Mouse (Mus musculus): ENCODE measurements around the gene Gm11032. TPM values are rescaled to one million over a fixed set of nuclear protein-coding genes. Genes with fewer than 3 reads are reported as not detected.

Gene Gm11032
- polyA plus RNA-seq, 1 experiment from 2014 or later: not detected

GRCm38 (mm10) chr11:4611904-4612303, 8.0 kb upstream of the Gm11032 start:
- 67% methylated on average over 2 of the region's 2 CpGs for WGBS
- ATAC-seq (ENCODE audit: insufficient number of reproducible peaks, insufficient read depth, low FRiP score, low read depth): no peak

GRCm38 (mm10) chr11:4620501-4621108, 738 bp downstream of the Gm11032 start:
- Histone ChIP-seq H3K4me3 (ENCODE audit: low read depth, low read length) (no peak overlapping the region), H3K9ac (replicated peaks; ENCODE audit: low read depth, low read length) (no peak overlapping the region), H3K9me3 (ENCODE audit: control insufficient read depth, low read depth, low read length) (no peaks in the 10 kb centered on the region), H3K36me3 (ENCODE audit: control insufficient read depth, insufficient read depth, low read length) (no peaks in the 10 kb centered on the region), H3K4me1 (ENCODE audit: control insufficient read depth, insufficient read depth, low read length) (no peaks in the 10 kb centered on the region), H3K4me2 (replicated peaks; ENCODE audit: low read depth, low read length) (no peak overlapping the region), H3K27me3 (ENCODE audit: control insufficient read depth, insufficient read depth, low read length) (no peaks in the 10 kb centered on the region), H3K27ac (ENCODE audit: low read length) (no peak overlapping the region)
- ATAC-seq (ENCODE audit: insufficient number of reproducible peaks, insufficient read depth, low FRiP score, low read depth): no peak
- WGBS: 51% methylated on average over 13 of the region's 13 CpGs

More at GRCm38 (mm10) chr11:4611904-4612303, 8.0 kb upstream of the Gm11032 start:
- Histone ChIP-seq H3K27me3 (ENCODE audit: control insufficient read depth, insufficient read depth, low read length) (no peaks in the 10 kb centered on the region), H3K27ac (ENCODE audit: low read length) (no peak overlapping the region), H3K4me2 (replicated peaks; ENCODE audit: low read depth, low read length) (no peak overlapping the region), H3K4me3 (ENCODE audit: low read depth, low read length) (no peak overlapping the region), H3K4me1 (ENCODE audit: control insufficient read depth, insufficient read depth, low read length) (no peaks in the 10 kb centered on the region), H3K9ac (replicated peaks; ENCODE audit: low read depth, low read length) (no peak overlapping the region), H3K36me3 (ENCODE audit: control insufficient read depth, insufficient read depth, low read length) (no peaks in the 10 kb centered on the region), H3K9me3 (ENCODE audit: control insufficient read depth, low read depth, low read length) (no peaks in the 10 kb centered on the region)

- Histone ChIP-seq H3K9me3 (ENCODE audit: control insufficient read depth, low read depth, low read length) (no peaks in the 10 kb centered on the region), H3K27me3 (ENCODE audit: control insufficient read depth, insufficient read depth, low read length) (no peaks in the 10 kb centered on the region), H3K4me2 (replicated peaks; ENCODE audit: low read depth, low read length) (no peak overlapping the region), H3K9ac (replicated peaks; ENCODE audit: low read depth, low read length) (no peak overlapping the region), H3K36me3 (ENCODE audit: control insufficient read depth, insufficient read depth, low read length) (no peaks in the 10 kb centered on the region), H3K4me3 (ENCODE audit: low read depth, low read length) (no peak overlapping the region), H3K27ac (ENCODE audit: low read length) (no peak overlapping the region), H3K4me1 (ENCODE audit: control insufficient read depth, insufficient read depth, low read length) (no peaks in the 10 kb centered on the region)
- WGBS: 66% methylated on average over 4 of the region's 4 CpGs
- no peak for ATAC-seq (ENCODE audit: insufficient number of reproducible peaks, insufficient read depth, low FRiP score, low read depth)
These were observed 2.0 kb downstream of the Gm11032 start for GRCm38 (mm10) chr11:4621866-4622265.

GRCm38 (mm10) chr11:4622442-4622986, 2.6 kb downstream of the Gm11032 start:
- WGBS: 66% methylated on average over 7 of the region's 7 CpGs
- no peak overlapping the region for H3K4me3 ChIP-seq (ENCODE audit: low read depth, low read length)

GRCm38 (mm10) chr11:4622997-4623396, 3.1 kb downstream of the Gm11032 start:
- 65% methylated on average over 5 of the region's 5 CpGs for WGBS
- ATAC-seq (ENCODE audit: insufficient number of reproducible peaks, insufficient read depth, low FRiP score, low read depth): no peak
- H3K27ac ChIP-seq (ENCODE audit: low read length): no peak overlapping the region

More at GRCm38 (mm10) chr11:4622442-4622986, 2.6 kb downstream of the Gm11032 start:
- ATAC-seq (ENCODE audit: insufficient number of reproducible peaks, insufficient read depth, low FRiP score, low read depth): no peak
- H3K9ac ChIP-seq (replicated peaks; ENCODE audit: low read depth, low read length): no peak overlapping the region
- H3K4me2 ChIP-seq (replicated peaks; ENCODE audit: low read depth, low read length): no peak overlapping the region
- H3K9me3 ChIP-seq (ENCODE audit: control insufficient read depth, low read depth, low read length): no peaks in the 10 kb centered on the region
- no peaks in the 10 kb centered on the region for H3K27me3 ChIP-seq (ENCODE audit: control insufficient read depth, insufficient read depth, low read length)
- no peak overlapping the region for H3K27ac ChIP-seq (ENCODE audit: low read length)
- H3K36me3 ChIP-seq (ENCODE audit: control insufficient read depth, insufficient read depth, low read length): no peaks in the 10 kb centered on the region
- no peaks in the 10 kb centered on the region for H3K4me1 ChIP-seq (ENCODE audit: control insufficient read depth, insufficient read depth, low read length)

GRCm38 (mm10) chr11:4625931-4626330, 6.1 kb downstream of the Gm11032 start:
- 73% methylated on average over 7 of the region's 7 CpGs for WGBS
- ATAC-seq (ENCODE audit: insufficient number of reproducible peaks, insufficient read depth, low FRiP score, low read depth): no peak
- H3K4me1 ChIP-seq (ENCODE audit: control insufficient read depth, insufficient read depth, low read length): peaks cover 10% of the 10 kb centered on the region; the same call in 1 of the 2 replicates
- no peak overlapping the region for H3K9ac ChIP-seq (replicated peaks; ENCODE audit: low read depth, low read length)
- no peak overlapping the region for H3K4me3 ChIP-seq (ENCODE audit: low read depth, low read length)
- no peak overlapping the region for H3K27ac ChIP-seq (ENCODE audit: low read length)
- H3K27me3 ChIP-seq (ENCODE audit: control insufficient read depth, insufficient read depth, low read length): no peaks in the 10 kb centered on the region
- H3K36me3 ChIP-seq (ENCODE audit: control insufficient read depth, insufficient read depth, low read length): no peaks in the 10 kb centered on the region
- no peaks in the 10 kb centered on the region for H3K9me3 ChIP-seq (ENCODE audit: control insufficient read depth, low read depth, low read length)
- H3K4me2 ChIP-seq (replicated peaks; ENCODE audit: low read depth, low read length): no peak overlapping the region

More at GRCm38 (mm10) chr11:4622997-4623396, 3.1 kb downstream of the Gm11032 start:
- no peak overlapping the region for H3K9ac ChIP-seq (replicated peaks; ENCODE audit: low read depth, low read length)
- no peaks in the 10 kb centered on the region for H3K9me3 ChIP-seq (ENCODE audit: control insufficient read depth, low read depth, low read length)
- no peaks in the 10 kb centered on the region for H3K4me1 ChIP-seq (ENCODE audit: control insufficient read depth, insufficient read depth, low read length)
- H3K36me3 ChIP-seq (ENCODE audit: control insufficient read depth, insufficient read depth, low read length): no peaks in the 10 kb centered on the region
- H3K4me3 ChIP-seq (ENCODE audit: low read depth, low read length): no peak overlapping the region
- H3K4me2 ChIP-seq (replicated peaks; ENCODE audit: low read depth, low read length): no peak overlapping the region
- no peaks in the 10 kb centered on the region for H3K27me3 ChIP-seq (ENCODE audit: control insufficient read depth, insufficient read depth, low read length)

GRCm38 (mm10) chr11:4627636-4628035, 7.8 kb downstream of the Gm11032 start:
- no peak overlapping the region for H3K27ac ChIP-seq (ENCODE audit: low read length)
- no peak overlapping the region for H3K9ac ChIP-seq (replicated peaks; ENCODE audit: low read depth, low read length)
- no peak overlapping the region for H3K4me2 ChIP-seq (replicated peaks; ENCODE audit: low read depth, low read length)
- no peaks in the 10 kb centered on the region for H3K9me3 ChIP-seq (ENCODE audit: control insufficient read depth, low read depth, low read length)
- no peaks in the 10 kb centered on the region for H3K27me3 ChIP-seq (ENCODE audit: control insufficient read depth, insufficient read depth, low read length)
- ATAC-seq (ENCODE audit: insufficient number of reproducible peaks, insufficient read depth, low FRiP score, low read depth): no peak
- 81% methylated on average over 7 of the region's 7 CpGs for WGBS
- no peak overlapping the region for H3K4me3 ChIP-seq (ENCODE audit: low read depth, low read length)
- H3K36me3 ChIP-seq (ENCODE audit: control insufficient read depth, insufficient read depth, low read length): no peaks in the 10 kb centered on the region
- peaks cover 10% of the 10 kb centered on the region; the same call in 1 of the 2 replicates for H3K4me1 ChIP-seq (ENCODE audit: control insufficient read depth, insufficient read depth, low read length)

GRCm38 (mm10) chr11:4629861-4630280, 10.0 kb downstream of the Gm11032 start:
- Histone ChIP-seq H3K9ac (replicated peaks; ENCODE audit: low read depth, low read length) (no peak overlapping the region), H3K9me3 (ENCODE audit: control insufficient read depth, low read depth, low read length) (no peaks in the 10 kb centered on the region), H3K4me1 (ENCODE audit: control insufficient read depth, insufficient read depth, low read length) (peaks cover 10% of the 10 kb centered on the region; the same call in 1 of the 2 replicates), H3K27ac (ENCODE audit: low read length) (0 out of 2 replicates have a peak overlapping the region, but pooled peaks have one; percentile 17), H3K4me2 (replicated peaks; ENCODE audit: low read depth, low read length) (no peak overlapping the region), H3K4me3 (ENCODE audit: low read depth, low read length) (no peak overlapping the region), H3K36me3 (ENCODE audit: control insufficient read depth, insufficient read depth, low read length) (no peaks in the 10 kb centered on the region), H3K27me3 (ENCODE audit: control insufficient read depth, insufficient read depth, low read length) (no peaks in the 10 kb centered on the region)
- ATAC-seq (ENCODE audit: insufficient number of reproducible peaks, insufficient read depth, low FRiP score, low read depth): no peak
- 8% methylated on average over 8 of the region's 8 CpGs for WGBS

Measured in stomach, embryonic 14.5 days (tissue).